Mouse (Mus musculus): ENCODE measurements around the gene Copg1. TPM values are rescaled to one million over a fixed set of nuclear protein-coding genes. Genes with fewer than 3 reads are reported as not detected.
A peak's percentile ranks its signal among the peaks of the same experiment; 100 is the strongest.

The Copg1 gene
- total RNA-seq, 2 experiments from 2014 or later = 29.2 to 34.4 TPM

GRCm38 (mm10) chr6:87879010-87879409 is 8.6 kb upstream of the Copg1 start:
- H3K4me3 ChIP-seq = no peak overlapping the region
- intact Hi-C loops (cut with DNase I) = no loop called here
- TF ChIP-seq CTCF (IDR thresholded peaks at IDR 0.05) = no peak
- H3K27ac ChIP-seq = no peak overlapping the region
- DNase-seq = no peak

DNA sequence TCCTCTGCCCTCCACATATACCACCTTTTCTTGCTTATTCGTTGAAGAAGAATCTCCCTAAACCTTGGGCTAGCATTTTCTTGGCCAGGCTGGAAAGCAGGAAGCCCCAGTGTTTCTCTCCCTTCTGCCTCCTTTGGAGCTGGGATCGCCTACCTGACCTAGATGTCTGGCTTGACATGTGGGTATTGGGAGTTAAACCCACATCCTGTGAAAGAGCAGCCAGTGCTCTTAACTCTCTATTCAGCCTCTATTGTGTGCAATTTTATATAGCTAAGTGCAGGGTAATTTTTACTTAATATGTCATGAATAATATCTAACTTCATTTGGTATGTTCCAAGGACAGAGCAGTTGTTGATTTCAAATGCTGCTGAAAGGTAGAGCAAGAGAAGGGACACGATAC is 8.0 kb upstream of the Copg1 start:
- intact Hi-C loops (cut with DNase I) = no loop called here
- DNase-seq = no peak
- no peak for TF ChIP-seq CTCF (IDR thresholded peaks at IDR 0.05)

DNA sequence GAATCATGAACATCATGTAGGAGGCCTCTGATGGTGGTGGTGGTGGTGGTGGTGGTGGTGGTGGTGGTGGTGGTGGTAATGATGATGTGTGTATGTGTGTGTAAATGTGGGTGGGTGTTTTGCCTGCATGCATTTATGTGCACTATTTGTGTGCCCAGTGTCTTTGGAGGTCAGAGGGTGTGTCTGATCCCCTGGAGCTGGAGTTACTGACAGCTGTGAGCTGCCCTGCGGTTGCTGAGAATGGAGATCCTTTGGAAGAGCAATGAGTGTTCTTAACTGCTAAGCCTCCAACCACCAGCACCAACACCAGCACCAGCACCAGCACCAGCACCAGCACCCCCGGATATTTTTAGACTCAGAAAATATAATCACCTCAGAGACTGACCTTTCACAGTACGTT is 5.4 kb upstream of the Copg1 start:
- Histone ChIP-seq H3K4me3 (no peak overlapping the region), H3K27ac (no peak overlapping the region)
- no peak for DNase-seq
- intact Hi-C loops (cut with DNase I) = no loop called here
- TF ChIP-seq CTCF (IDR thresholded peaks at IDR 0.05) = no peak

More for the DNA sequence above, 8.0 kb upstream of the Copg1 start:
- Histone ChIP-seq H3K27ac (no peak overlapping the region), H3K4me3 (no peak overlapping the region)

DNA sequence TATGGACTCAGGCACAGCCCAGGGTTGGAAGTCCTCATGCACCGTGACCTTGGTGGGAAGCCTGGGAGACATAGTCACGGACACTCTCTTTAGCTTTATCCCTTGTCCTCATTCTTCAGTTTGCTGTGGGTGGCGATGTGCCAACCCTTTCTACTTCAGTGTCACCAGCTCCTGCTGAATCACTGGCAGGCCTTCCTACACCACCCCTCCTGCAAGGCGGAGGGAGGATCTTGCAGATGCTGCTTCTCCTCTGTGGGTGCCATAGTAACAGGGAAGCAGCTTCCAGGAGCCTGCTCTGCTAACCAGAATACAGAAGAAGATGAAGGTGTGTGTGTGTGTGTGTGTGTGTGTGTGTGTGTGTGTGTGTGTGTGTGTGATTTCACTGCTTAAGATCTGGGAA is 4.8 kb upstream of the Copg1 start:
- Histone ChIP-seq H3K27ac (no peak overlapping the region), H3K4me3 (no peak overlapping the region)
- intact Hi-C loops (cut with DNase I) = no loop called here
- no peak for TF ChIP-seq CTCF (IDR thresholded peaks at IDR 0.05)
- DNase-seq = no peak

DNA sequence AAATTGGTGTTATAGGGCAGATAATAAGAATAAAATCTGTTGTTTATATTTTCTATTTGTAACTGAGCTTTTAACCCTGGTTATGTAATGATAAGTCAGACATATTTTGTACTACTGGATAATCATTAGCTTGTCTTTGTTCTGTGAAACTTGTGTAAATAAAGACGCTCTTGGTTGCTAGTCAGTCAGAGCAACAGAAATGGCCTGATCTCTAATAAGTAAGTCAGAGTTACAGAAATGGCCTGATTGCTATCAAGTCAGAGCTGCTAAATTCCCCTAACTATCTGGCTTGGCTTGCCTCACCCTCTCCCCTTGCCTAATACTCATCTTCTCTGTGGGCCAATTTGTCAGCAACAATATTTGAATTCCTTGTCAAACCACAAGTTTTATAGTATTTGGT is 893 bp upstream of the Copg1 start:
- intact Hi-C loops (cut with DNase I) = loop anchor here (2.0 to 5.0 kb wide), 2 partner anchors 34 to 48 kb away; partner anchors contain the start of genes Cnbp and Isy1
- no peak for TF ChIP-seq CTCF (IDR thresholded peaks at IDR 0.05)
- DNase-seq = no peak
- no peak overlapping the region for H3K4me3 ChIP-seq
- no peak overlapping the region for H3K27ac ChIP-seq

DNA sequence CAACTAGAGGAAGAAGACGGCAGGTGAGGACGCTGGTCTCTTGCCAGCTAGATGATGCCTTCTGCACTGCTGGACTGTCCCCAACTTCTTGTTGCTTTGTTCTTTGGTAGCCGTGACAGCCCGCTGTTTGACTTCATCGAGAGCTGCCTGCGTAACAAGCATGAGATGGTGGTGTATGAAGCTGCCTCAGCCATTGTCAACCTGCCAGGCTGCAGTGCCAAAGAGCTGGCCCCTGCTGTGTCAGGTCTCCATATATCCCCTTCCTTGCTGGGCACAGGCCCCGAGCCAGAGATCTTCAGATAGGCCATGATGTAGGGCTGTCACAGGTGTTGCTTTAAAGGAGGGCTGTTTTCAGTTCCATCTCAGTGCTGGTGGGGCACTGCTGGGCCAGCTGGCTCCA is 6.3 kb downstream of the Copg1 start:
- H3K4me3 ChIP-seq = no peak overlapping the region
- TF ChIP-seq CTCF (IDR thresholded peaks at IDR 0.05) = no peak
- H3K27ac ChIP-seq = no peak overlapping the region
- DNase-seq = no peak
- intact Hi-C loops (cut with DNase I) = loop anchor here (5.0 kb wide), 1 partner anchor 98 kb away; no protein-coding TSS in a partner anchor

DNA sequence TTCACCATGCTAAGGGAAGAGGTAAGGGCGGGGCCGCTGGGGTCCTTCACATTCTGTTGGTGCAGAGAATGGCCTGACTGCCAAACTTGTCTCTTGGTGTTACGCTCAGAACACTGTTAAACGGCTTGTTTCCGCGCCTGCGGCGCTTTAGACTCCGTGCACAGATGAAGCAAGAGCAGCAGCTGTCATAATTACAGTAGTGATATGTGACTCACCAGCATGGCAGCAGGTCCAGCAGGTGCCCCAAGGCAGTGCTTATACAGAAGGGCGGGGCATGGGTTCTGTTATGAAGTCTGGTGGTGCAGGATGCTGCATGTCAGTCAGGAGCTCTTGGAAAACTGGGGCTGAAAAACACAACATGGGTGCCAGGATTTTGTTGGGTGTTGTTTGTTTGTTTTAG is 10.4 kb downstream of the Copg1 start:
- DNase-seq = no peak
- TF ChIP-seq CTCF (IDR thresholded peaks at IDR 0.05) = no peak
- Histone ChIP-seq H3K4me3 (no peak overlapping the region), H3K27ac (no peak overlapping the region)
- intact Hi-C loops (cut with DNase I) = no loop called here

- Histone ChIP-seq H3K4me3 (no peak overlapping the region), H3K27ac (no peak overlapping the region)
- intact Hi-C loops (cut with DNase I) = no loop called here
- no peak for DNase-seq
- TF ChIP-seq CTCF (IDR thresholded peaks at IDR 0.05) = peak; percentile 52
These were observed 19.0 kb downstream of the Copg1 start for GRCm38 (mm10) chr6:87906632-87907031.

DNA sequence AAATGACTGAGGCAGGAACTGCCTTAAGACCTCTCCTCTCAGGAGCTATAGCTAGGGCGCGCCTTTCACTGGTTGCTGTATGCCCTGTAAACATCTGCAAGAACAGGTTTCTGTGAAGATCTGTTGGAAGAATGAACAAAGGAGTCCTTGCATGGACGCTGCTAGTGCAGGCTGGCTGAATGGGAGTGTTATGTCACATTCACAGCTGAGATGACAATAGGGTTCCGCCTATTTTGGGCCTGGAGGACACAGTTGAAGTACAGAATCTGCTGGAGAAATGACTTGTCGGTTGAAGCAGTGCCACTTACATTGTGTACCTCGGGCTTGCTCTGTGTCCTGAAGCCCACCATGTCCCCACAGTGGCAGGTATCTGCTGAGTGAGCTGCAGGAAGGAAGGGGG is 21.6 kb downstream of the Copg1 start:
- no peak overlapping the region for H3K4me3 ChIP-seq
- no peak overlapping the region for H3K27ac ChIP-seq
- no peak for DNase-seq
- intact Hi-C loops (cut with DNase I) = no loop called here
- no peak for TF ChIP-seq CTCF (IDR thresholded peaks at IDR 0.05)

DNA sequence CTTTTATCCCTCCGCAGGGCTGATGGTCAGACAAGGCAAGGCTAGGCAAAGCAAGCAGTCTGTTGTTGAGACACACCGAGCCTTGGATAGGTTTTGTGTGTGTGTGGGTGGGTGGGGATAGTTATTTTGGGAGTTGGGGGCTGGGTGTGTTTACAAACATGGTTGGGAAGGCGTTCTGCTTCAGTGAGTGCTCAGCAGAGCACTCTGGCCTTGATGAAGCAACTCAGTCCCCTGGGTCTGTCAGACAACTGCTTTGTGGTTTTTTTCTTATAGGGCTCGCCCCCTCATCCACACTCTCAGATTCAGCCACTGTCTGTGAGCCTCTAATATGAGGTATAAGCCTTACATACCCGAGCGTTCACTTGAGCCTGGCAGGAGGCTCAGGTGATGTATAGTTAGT is 23.9 kb downstream of the Copg1 start:
- TF ChIP-seq CTCF (IDR thresholded peaks at IDR 0.05) = no peak
- Histone ChIP-seq H3K4me3 (no peak overlapping the region), H3K27ac (no peak overlapping the region)
- intact Hi-C loops (cut with DNase I) = loop anchor here (5.0 to 10.0 kb wide), 4 partner anchors 86 to 196 kb away; no protein-coding TSS in a partner anchor
- DNase-seq = no peak

DNA sequence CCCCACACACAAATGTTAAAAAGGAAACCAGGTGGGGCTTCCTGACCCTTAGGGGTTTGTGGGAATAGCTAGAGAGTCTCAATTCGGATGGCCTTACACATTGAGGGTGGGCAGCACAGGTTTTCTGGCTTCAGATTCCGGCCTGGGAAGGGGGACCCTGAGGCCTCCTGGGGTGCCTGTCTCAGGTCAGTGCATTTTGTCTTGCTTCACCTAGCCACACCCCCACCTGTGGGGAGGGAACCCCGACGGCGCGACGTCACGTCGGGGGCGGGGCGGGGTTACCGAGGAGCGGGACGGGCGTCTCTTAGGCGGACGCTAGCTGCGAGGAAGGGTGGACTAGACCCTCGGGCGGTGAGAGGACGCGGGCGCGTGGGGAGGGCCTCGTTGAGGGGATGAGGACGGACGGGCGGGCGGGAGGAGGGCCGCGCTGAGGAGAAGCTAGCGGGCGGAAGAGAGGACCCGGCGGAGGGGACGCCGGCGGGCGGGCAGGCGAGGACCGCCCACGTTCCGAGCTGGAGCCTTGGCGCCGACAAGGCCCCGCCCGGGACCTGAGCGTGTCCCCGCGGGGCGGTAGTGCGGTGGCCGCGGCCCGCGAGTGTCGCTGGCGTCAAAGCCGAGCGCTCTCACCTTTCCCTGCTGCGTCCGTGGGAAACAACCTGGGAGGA is 26.2 kb downstream of the Copg1 start, which contains the start of gene Hmces:
Gene Hmces, plus strand, starts transcription at position 275 of the 665 bp plus-strand sequence.
- DNase-seq = peak; percentile 78
- intact Hi-C loops (cut with DNase I) = loop anchor here (5.0 to 10.0 kb wide), 4 partner anchors 84 to 194 kb away; no protein-coding TSS in a partner anchor
- Histone ChIP-seq H3K4me3 (peak within 1 kb of the TSS; percentile 94), H3K27ac (peak within 1 kb of the TSS; percentile 89)
- TF ChIP-seq CTCF (IDR thresholded peaks at IDR 0.05) = no peak; the same call in 1 of the 2 replicates

DNA sequence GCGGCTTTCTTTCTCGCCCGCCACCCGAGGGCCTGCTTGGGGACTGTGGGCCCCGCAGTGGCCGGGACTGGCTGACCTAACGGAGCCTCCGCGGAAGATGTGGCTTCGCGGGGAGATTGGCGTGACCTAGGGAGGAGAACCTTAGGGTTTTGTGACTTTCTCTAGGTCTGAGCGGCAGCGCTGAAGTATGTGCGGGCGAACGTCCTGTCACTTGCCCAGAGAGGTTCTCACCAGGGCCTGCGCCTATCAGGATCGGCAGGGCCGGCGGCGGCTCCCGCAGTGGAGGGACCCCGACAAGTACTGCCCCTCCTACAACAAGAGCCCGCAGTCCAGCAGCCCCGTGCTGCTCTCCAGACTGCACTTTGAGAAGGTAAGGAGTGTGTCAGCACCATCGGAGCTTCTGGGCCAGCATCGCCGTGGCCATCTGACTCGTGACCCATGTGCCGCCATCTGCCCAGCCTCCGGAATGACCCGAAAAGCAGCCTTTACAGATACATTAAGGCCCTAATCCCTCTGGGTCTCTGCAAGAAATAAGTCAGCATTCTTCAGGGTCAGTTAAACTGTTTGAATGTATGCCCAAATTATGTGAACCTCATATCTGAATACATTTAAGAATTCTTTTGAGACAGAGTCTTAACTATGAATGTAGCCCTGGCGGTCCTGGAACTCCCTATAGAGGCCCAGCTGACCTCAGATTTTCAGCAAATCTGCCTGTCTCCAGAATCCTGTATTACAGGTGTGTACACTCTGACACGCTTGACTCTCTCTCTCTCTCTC is 26.9 kb downstream of the Copg1 start:
- peak overlapping the region; percentile 89 for H3K27ac ChIP-seq
- peak; percentile 60 for DNase-seq
- TF ChIP-seq CTCF (IDR thresholded peaks at IDR 0.05) = no peak
- peak overlapping the region; percentile 94 for H3K4me3 ChIP-seq
- intact Hi-C loops (cut with DNase I) = loop anchor here (5.0 to 10.0 kb wide), 4 partner anchors 83 to 193 kb away; no protein-coding TSS in a partner anchor

DNA sequence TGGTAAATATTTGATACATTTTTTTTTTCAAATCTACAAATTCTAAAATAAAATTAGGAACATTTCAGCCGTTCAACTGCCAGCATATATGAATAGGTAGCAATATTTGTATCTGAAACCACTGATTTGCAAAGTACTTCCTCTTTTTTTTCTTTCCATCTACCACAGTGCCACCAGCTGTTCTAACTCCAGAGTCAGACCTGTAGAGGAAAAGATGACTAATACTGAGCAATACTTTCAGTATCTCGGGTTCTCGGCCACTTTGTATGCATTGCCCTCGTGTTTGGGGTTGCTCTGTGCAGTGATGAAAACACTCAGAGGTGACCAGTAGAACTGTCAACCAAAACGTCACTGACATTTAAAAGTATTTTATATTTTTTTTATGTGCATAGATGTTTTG is 28.3 kb downstream of the Copg1 start:
- intact Hi-C loops (cut with DNase I) = loop anchor here (10.0 kb wide), 1 partner anchor 151 kb away; no protein-coding TSS in a partner anchor
- H3K4me3 ChIP-seq = no peak overlapping the region

More for the DNA sequence above, 28.3 kb downstream of the Copg1 start:
- no peak overlapping the region for H3K27ac ChIP-seq
- DNase-seq = no peak
- TF ChIP-seq CTCF (IDR thresholded peaks at IDR 0.05) = no peak
